Mouse (Mus musculus): ENCODE results near the gene Chpf2.

DNA sequence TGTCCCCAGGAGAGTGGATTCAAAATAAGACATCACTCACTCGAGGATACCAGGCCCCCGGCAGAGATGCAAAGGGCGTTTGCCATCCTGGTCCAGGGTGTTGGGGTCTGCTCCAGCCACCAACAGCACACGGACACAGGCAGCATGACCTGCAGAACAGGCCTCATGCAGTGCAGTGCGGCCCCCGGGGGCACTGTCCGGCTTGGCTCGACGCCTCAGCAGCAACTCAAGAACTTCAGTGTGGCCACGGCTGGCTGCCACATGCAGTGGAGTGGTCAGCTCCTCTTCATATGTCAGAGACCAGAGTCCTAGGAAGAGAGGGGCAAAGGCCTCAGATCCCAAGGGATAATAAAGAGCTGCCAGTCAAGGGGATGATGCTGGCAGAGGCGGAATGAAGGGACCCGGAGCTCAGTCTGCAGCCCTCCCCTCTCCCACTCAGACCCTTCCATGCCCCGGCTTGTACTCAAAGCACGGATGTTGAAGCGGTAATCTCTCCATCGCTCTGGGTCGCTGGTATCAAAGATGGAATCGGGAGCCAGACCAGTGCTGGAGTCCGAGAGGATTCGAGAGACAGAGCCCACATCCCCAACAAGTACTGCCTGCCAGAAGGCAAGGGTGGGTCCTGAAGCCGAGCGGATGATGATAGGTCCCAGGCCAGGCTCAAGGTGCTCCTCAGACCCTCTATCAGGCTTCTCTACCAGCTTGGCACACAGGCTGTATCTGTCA, 46.8 kb upstream of the Chpf2 start:
- TF ChIP-seq CTCF (IDR thresholded peaks at IDR 0.05; ENCODE audit: low read depth, low read length) (no peak), POLR2A (IDR thresholded peaks at IDR 0.05; ENCODE audit: borderline replicate concordance, low read depth, low read length) (no peak)
